Mouse (Mus musculus) Patski (cell line): ENCODE results near the gene Gm20388. TPM values are rescaled to one million over a fixed set of nuclear protein-coding genes. Genes with fewer than 3 reads are reported as not detected.

ENCODE experiments used
- ATAC-seq: fragments of 100-300 bp; one replicate; pipeline ENCODE4 v1.8.0; 2021
- CTCF ChIA-PET: fragments of 350-600 bp; sonication (Branson Sonifier 250); formaldehyde crosslinking; loops from one replicate; lab custom pipeline; 2022; ENCODE audit warnings: inconsistent platforms; lab: Charles Lee
- POLR2A ChIA-PET: fragments of 350-600 bp; sonication (Branson Sonifier 250); formaldehyde crosslinking; loops from one replicate; lab custom pipeline; 2022; ENCODE audit warnings: antibody characterized with exemption, inconsistent platforms; lab: Charles Lee
- DNase-seq: peaks from one replicate; pipeline ENCODE4 v3.0.0-alpha.2; 2011; ENCODE audit warnings: low read depth, low spot score
- H3K27me3 ChIP-seq: fragments of 371-371 bp; one replicate; pipeline ENCODE4 v1.5.1; 2021
- CTCF ChIP-seq: fragments of 100-300 bp; IDR thresholded peaks from one replicate; pipeline ENCODE4 v1.5.1; 2021
- in situ Hi-C: fragments of 300-500 bp; cut with MboI; formaldehyde crosslinking; loops from 3 replicates; pipeline ENCODE4 v1.11.1; 2018; ENCODE audit warnings: low pct_unique_long_range_greater_than_20kb, mixed read lengths
- polyA plus RNA-seq: library from polyadenylated mRNA; unstranded; gene quantifications from one replicate; pipeline ENCODE4 v1.2.3, GENCODE M21; 2021

Gm20388 gene
- polyA plus RNA-seq, 1 experiment from 2014 or later, result 86.7 TPM

GRCm38 (mm10) chr8:120124261-120124660 is 213.6 kb downstream of the Gm20388 start:
- CTCF ChIA-PET, result interaction anchor here (1.1 to 1.4 kb wide), 2 partner anchors 11 to 27 kb away, joined by 3 read pairs; partner anchors contain the start of gene 6430548M08Rik
- no peak for ATAC-seq

GRCm38 (mm10) chr8:120124836-120125389 is 214.3 kb downstream of the Gm20388 start:
- in situ Hi-C loops, result no loop called here
- no peak for TF ChIP-seq CTCF
- no peak for ATAC-seq
- CTCF ChIA-PET, result interaction anchor here (1.1 kb wide), 1 partner anchor 11 kb away, joined by 3 read pairs; the partner anchor contains the start of gene 6430548M08Rik
- POLR2A ChIA-PET, result no interaction called here
- no peak for DNase-seq
- no peaks in the 10 kb centered on the region for H3K27me3 ChIP-seq

More at GRCm38 (mm10) chr8:120124261-120124660, 213.6 kb downstream of the Gm20388 start:
- H3K27me3 ChIP-seq, result no peaks in the 10 kb centered on the region
- no peak for DNase-seq
- POLR2A ChIA-PET, result no interaction called here
- in situ Hi-C loops, result no loop called here
- TF ChIP-seq CTCF, result no peak

DNA sequence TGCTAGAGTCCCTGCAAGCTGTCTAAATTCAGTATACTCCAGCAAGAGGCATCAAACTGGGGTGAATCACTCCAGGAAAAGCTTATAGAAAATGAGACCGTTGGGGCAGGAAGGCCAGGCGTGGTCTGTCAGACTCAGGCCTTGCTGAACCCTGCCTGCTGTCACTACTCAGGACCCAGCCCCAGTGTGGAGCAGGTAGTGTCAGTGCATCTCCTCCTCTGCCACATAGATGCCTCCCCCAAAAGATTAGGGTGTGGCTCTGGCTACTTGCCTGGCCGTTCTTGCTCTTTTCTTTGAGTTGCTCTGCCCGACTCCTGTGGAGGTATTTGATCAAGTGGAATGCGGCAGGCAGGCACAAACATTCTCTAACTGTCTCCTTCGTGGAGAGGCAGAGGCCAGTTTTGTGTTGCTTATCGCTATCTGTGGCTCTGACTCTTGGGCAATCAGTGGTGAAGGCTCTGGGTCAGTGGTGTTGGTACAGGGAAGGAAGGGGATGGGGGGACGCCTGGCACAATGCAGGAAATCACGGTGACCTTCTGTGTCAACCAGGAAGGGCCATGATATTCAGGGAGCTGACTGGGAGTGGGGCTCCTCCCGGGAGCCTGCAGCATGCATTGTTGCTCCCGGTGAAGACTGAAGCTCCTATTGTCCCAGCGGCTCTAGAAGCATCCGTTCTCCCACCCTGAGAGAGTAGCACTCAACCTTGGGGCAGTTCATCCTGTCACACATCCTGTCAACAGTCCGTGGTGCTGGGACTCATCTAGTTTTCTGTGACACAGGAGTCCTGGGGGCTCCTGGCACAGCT is 215.9 kb downstream of the Gm20388 start:
- no peak for DNase-seq

GRCm38 (mm10) chr8:120129547-120129946 is 218.9 kb downstream of the Gm20388 start:
- no peak for ATAC-seq
- no peaks in the 10 kb centered on the region for H3K27me3 ChIP-seq
- in situ Hi-C loops, result no loop called here
- POLR2A ChIA-PET, result interaction anchor here (0.5 to 1.0 kb wide), 2 partner anchors 9 to 22 kb away, joined by 3 read pairs; no protein-coding TSS in a partner anchor
- CTCF ChIA-PET, result interaction anchor here (1.6 kb wide), 1 partner anchor 8 kb away, joined by 4 read pairs; no protein-coding TSS in a partner anchor
- no peak for TF ChIP-seq CTCF
- no peak for DNase-seq

More for the DNA sequence above, 215.9 kb downstream of the Gm20388 start:
- no peaks in the 10 kb centered on the region for H3K27me3 ChIP-seq
- POLR2A ChIA-PET, result no interaction called here
- in situ Hi-C loops, result no loop called here
- CTCF ChIA-PET, result no interaction called here
- no peak for ATAC-seq
- TF ChIP-seq CTCF, result no peak

- in situ Hi-C loops, result no loop called here
- ChIA-PET POLR2A (interaction anchor here (0.6 kb wide), 1 partner anchor 415 kb away, joined by 3 read pairs; no protein-coding TSS in a partner anchor), CTCF (no interaction called here)
- DNase-seq (no peak), ATAC-seq (no peak)
- H3K27me3 ChIP-seq, result no peaks in the 10 kb centered on the region
- TF ChIP-seq CTCF, result no peak
Measured at GRCm38 (mm10) chr8:120131158-120131557, 220.5 kb downstream of the Gm20388 start.

GRCm38 (mm10) chr8:120133169-120133568 is 222.5 kb downstream of the Gm20388 start:
- in situ Hi-C loops, result no loop called here
- POLR2A ChIA-PET, result no interaction called here
- no peak for DNase-seq

GRCm38 (mm10) chr8:120135687-120136086 is 225.0 kb downstream of the Gm20388 start:
- H3K27me3 ChIP-seq, result no peaks in the 10 kb centered on the region
- DNase-seq (no peak), ATAC-seq (no peak)
- in situ Hi-C loops, result no loop called here
- CTCF ChIA-PET, result no interaction called here
- TF ChIP-seq CTCF, result no peak
- POLR2A ChIA-PET, result no interaction called here

More at GRCm38 (mm10) chr8:120133169-120133568, 222.5 kb downstream of the Gm20388 start:
- no peaks in the 10 kb centered on the region for H3K27me3 ChIP-seq
- CTCF ChIA-PET, result no interaction called here
- ATAC-seq, result no peak
- TF ChIP-seq CTCF, result no peak

- ChIA-PET POLR2A (no interaction called here), CTCF (no interaction called here)
- H3K27me3 ChIP-seq, result no peaks in the 10 kb centered on the region
- in situ Hi-C loops, result no loop called here
- ATAC-seq (no peak), DNase-seq (no peak)
- TF ChIP-seq CTCF, result no peak
Measured at GRCm38 (mm10) chr8:120136618-120137017, 226.0 kb downstream of the Gm20388 start.

GRCm38 (mm10) chr8:120138958-120139357 is 228.3 kb downstream of the Gm20388 start:
- TF ChIP-seq CTCF, result no peak
- ATAC-seq (no peak), DNase-seq (no peak)
- CTCF ChIA-PET, result no interaction called here
- in situ Hi-C loops, result no loop called here
- POLR2A ChIA-PET, result interaction anchor here (0.5 to 1.4 kb wide), 2 partner anchors 9 to 145 kb away, joined by 3 to 4 read pairs; no protein-coding TSS in a partner anchor
- no peaks in the 10 kb centered on the region for H3K27me3 ChIP-seq

- DNase-seq (no peak), ATAC-seq (peak; percentile 37)
- in situ Hi-C loops, result no loop called here
- no peak for TF ChIP-seq CTCF
- ChIA-PET POLR2A (no interaction called here), CTCF (no interaction called here)
- no peaks in the 10 kb centered on the region for H3K27me3 ChIP-seq
Measured at GRCm38 (mm10) chr8:120140769-120141168, 230.1 kb downstream of the Gm20388 start.
